ENCODE assay signal across 17 mouse cellular contexts in genomic region chr11:36697816-36698215, GRCm38 (mm10).
DNase-seq lines count a peak whose midpoint lies in the region; ATAC-seq lines count a peak whose summit lies in the region.
"Had no signal": no experiment of that assay in that cellular context is flagged by ENCODE, and none has a peak within 500 bp of the region (broad histone marks: within the 10 kb centered on the region; RNA-seq: fewer than 3 reads in every experiment).

No protein-coding gene starts in this region.

- H3K4me3 ChIP-seq in hindbrain, embryonic 11.5 days (ENCODE audit: low read depth, low read length): no peak overlapping the region
- no peak overlapping the region for H3K4me3 ChIP-seq in midbrain, embryonic 12.5 days
- H3K4me3 ChIP-seq: embryonic facial prominence, embryonic 13.5 days; heart, embryonic 15.5 days; limb, embryonic 12.5 days; liver, embryonic 13.5 days; lung, embryonic 15.5 days; myocyte had no signal

- no peak; the same call in 1 of the 2 replicates for ATAC-seq in hindbrain, embryonic 11.5 days (ENCODE audit: low FRiP score)
- no peak for ATAC-seq in midbrain, embryonic 12.5 days (ENCODE audit: low FRiP score, low read depth)
- no peak for ATAC-seq in CD4-positive, CD25-positive, alpha-beta regulatory T cell, adult 4 months

- no peaks in the 10 kb centered on the region for H3K27me3 ChIP-seq in hindbrain, embryonic 11.5 days (ENCODE audit: control insufficient read depth, insufficient read depth, low read length)
- no peaks in the 10 kb centered on the region for H3K27me3 ChIP-seq in midbrain, embryonic 12.5 days
- H3K27me3 ChIP-seq: CH12.LX; embryonic facial prominence, embryonic 13.5 days; heart, embryonic 15.5 days; limb, embryonic 12.5 days; liver, embryonic 13.5 days; lung, embryonic 15.5 days had no signal

- H3K36me3 ChIP-seq in hindbrain, embryonic 11.5 days (ENCODE audit: control insufficient read depth, insufficient read depth, low read length): no peaks in the 10 kb centered on the region
- no peaks in the 10 kb centered on the region for H3K36me3 ChIP-seq in midbrain, embryonic 12.5 days
- H3K36me3 ChIP-seq: embryonic facial prominence, embryonic 13.5 days; heart, embryonic 15.5 days; limb, embryonic 12.5 days; liver, embryonic 13.5 days; lung, embryonic 15.5 days had no signal

- DNase-seq in testis, postnatal 14 days (ENCODE audit: low spot score): peak; percentile 7
- DNase-seq in testis, postnatal 10 days (ENCODE audit: low spot score): no peak
- peak; percentile 23 for DNase-seq in hindbrain, embryonic 11.5 days (ENCODE audit: low spot score)
- DNase-seq in adrenal gland, postnatal 25 days: no peak
- no peak for DNase-seq in left cerebral cortex, adult 8-10 months (ENCODE audit: low spot score in 2 of 2)
- DNase-seq: cerebellum, adult 8-10 months; kidney, adult 18-20 months; kidney, postnatal 14 days; liver, embryonic 13.5 days had no signal

- WGBS in hindbrain, embryonic 11.5 days: 58% methylated on average over 8 of the region's 8 CpGs
- WGBS in midbrain, embryonic 12.5 days: 47% methylated on average over 8 of the region's 8 CpGs

- H3K27ac ChIP-seq in hindbrain, embryonic 11.5 days (ENCODE audit: low read depth, low read length): peak overlapping the region; percentile 88
- H3K27ac ChIP-seq in midbrain, embryonic 12.5 days (replicated peaks): peak overlapping the region; percentile 84
- H3K27ac ChIP-seq: embryonic facial prominence, embryonic 13.5 days; heart, embryonic 15.5 days; limb, embryonic 12.5 days; liver, embryonic 13.5 days; lung, embryonic 15.5 days had no signal

- peaks cover 5% of the 10 kb centered on the region; the same call in 1 of the 2 replicates for H3K4me1 ChIP-seq in hindbrain, embryonic 11.5 days (replicated peaks; ENCODE audit: control insufficient read depth, insufficient read depth, low read length)
- peaks cover 57% of the 10 kb centered on the region for H3K4me1 ChIP-seq in midbrain, embryonic 12.5 days
- H3K4me1 ChIP-seq: embryonic facial prominence, embryonic 13.5 days; heart, embryonic 15.5 days; liver, embryonic 13.5 days; lung, embryonic 15.5 days had no signal

- H3K9ac ChIP-seq in hindbrain, embryonic 11.5 days (ENCODE audit: low read depth, low read length): no peak overlapping the region
- H3K9ac ChIP-seq in midbrain, embryonic 12.5 days (replicated peaks): no peak overlapping the region
- H3K9ac ChIP-seq: embryonic facial prominence, embryonic 13.5 days; heart, embryonic 15.5 days; limb, embryonic 12.5 days; liver, embryonic 13.5 days; lung, embryonic 15.5 days had no signal

- no peak overlapping the region for H3K4me2 ChIP-seq in hindbrain, embryonic 11.5 days (replicated peaks; ENCODE audit: low read depth, low read length)
- H3K4me2 ChIP-seq in midbrain, embryonic 12.5 days (replicated peaks): peak overlapping the region; percentile 19
- H3K4me2 ChIP-seq: embryonic facial prominence, embryonic 13.5 days; heart, embryonic 15.5 days; limb, embryonic 12.5 days; liver, embryonic 13.5 days; lung, embryonic 15.5 days had no signal

- no peaks in the 10 kb centered on the region for H3K9me3 ChIP-seq in hindbrain, embryonic 11.5 days (ENCODE audit: control insufficient read depth, low read length)
- H3K9me3 ChIP-seq in midbrain, embryonic 12.5 days: no peaks in the 10 kb centered on the region
- H3K9me3 ChIP-seq: embryonic facial prominence, embryonic 13.5 days; heart, embryonic 15.5 days; limb, embryonic 12.5 days; liver, embryonic 13.5 days; lung, embryonic 15.5 days had no signal

Comparison
In these comparisons a context has a peak if more than half of its experiments do, and no peak if none do; other contexts are left out.
1. DNase-seq: peak in testis, postnatal 14 days (single experiment) and hindbrain, embryonic 11.5 days (single experiment); none in testis, postnatal 10 days (single experiment), adrenal gland, postnatal 25 days (single experiment) and left cerebral cortex, adult 8-10 months (0 of 2).